Mouse (Mus musculus) spleen, adult 2 months (tissue): Measurements from ENCODE around the gene Slc1a3. TPM values are rescaled to one million over a fixed set of nuclear protein-coding genes. Genes with fewer than 3 reads are reported as not detected.

Experiments
- DNase-seq, 2 experiments: peaks; one replicate each; pipeline versions ENCODE4 v3.0.0 to v3.0.0-alpha.2; 2012 to 2021; ENCODE audit warnings: low spot score in 2 of 2, low read depth in 1 of 2
- H3K27ac ChIP-seq: fragments of 200-500 bp; 2 replicates; pipeline ENCODE4 v1.5.1; 2012; ENCODE audit warnings: low read length, inconsistent platforms; ENCODE audit not compliant: insufficient read depth
- H3K27me3 ChIP-seq: fragments of 200-500 bp; 2 replicates; pipeline ENCODE4 v1.6.1; 2012; ENCODE audit warnings: mild to moderate bottlenecking, moderate library complexity, low read length, inconsistent platforms; ENCODE audit not compliant: control insufficient read depth, insufficient read depth
- H3K36me3 ChIP-seq: fragments of 200-500 bp; 2 replicates; pipeline ENCODE4 v1.6.1; 2012; ENCODE audit warnings: mild to moderate bottlenecking, low read length, inconsistent platforms; ENCODE audit not compliant: control insufficient read depth, insufficient read depth
- H3K4me1 ChIP-seq: fragments of 200-500 bp; 2 replicates; pipeline ENCODE4 v1.6.1; 2011; ENCODE audit warnings: inconsistent platforms; ENCODE audit not compliant: control insufficient read depth, insufficient read depth, insufficient read length
- H3K4me3 ChIP-seq: fragments of 200-500 bp; 2 replicates; pipeline ENCODE4 v1.5.1; 2011; ENCODE audit warnings: mild to moderate bottlenecking, inconsistent platforms; ENCODE audit not compliant: insufficient read depth, insufficient read length; ENCODE audit errors: extremely low read depth
- CTCF ChIP-seq: fragments of 200-500 bp; IDR thresholded peaks from 2 replicates; pipeline ENCODE4 v1.5.1; 2011; ENCODE audit warnings: mild to moderate bottlenecking, inconsistent platforms; ENCODE audit not compliant: insufficient read depth, insufficient read length, insufficient replicate concordance; ENCODE audit errors: extremely low read depth
- POLR2A ChIP-seq: fragments of 200-500 bp; IDR thresholded peaks from 2 replicates; pipeline ENCODE4 v1.6.1; 2011; ENCODE audit warnings: low read depth, low read length, inconsistent platforms
- WGBS: fragments of 180-500 bp; shearing (Covaris S2); methylation state at CpG from one replicate; pipeline ENCODE4 v1.1.7; 2018; 5-methylcytosine and 5-hydroxymethylcytosine counted together
- polyA plus RNA-seq: library from polyadenylated mRNA; depleted of rRNA; stranded (reverse); fragments of >200 nt; gene quantifications from 2 replicates; pipeline ENCODE4 v1.2.3, GENCODE M21; 2012; rRNA removed

Gene Slc1a3
- polyA plus RNA-seq, 1 experiment, result 8.5 TPM

GRCm38 (mm10) chr15:8596375-8596900 is 114.1 kb downstream of the Slc1a3 start:
- Histone ChIP-seq H3K4me1 (no peaks in the 10 kb centered on the region), H3K36me3 (no peaks in the 10 kb centered on the region), H3K27me3 (no peaks in the 10 kb centered on the region; the same call in 1 of the 2 replicates), H3K4me3 (no peak overlapping the region), H3K27ac (no peak overlapping the region)
- TF ChIP-seq POLR2A (no peak), CTCF (no peak)
- WGBS, result 91% methylated on average over 8 of the region's 8 CpGs
- no peak for DNase-seq

DNA sequence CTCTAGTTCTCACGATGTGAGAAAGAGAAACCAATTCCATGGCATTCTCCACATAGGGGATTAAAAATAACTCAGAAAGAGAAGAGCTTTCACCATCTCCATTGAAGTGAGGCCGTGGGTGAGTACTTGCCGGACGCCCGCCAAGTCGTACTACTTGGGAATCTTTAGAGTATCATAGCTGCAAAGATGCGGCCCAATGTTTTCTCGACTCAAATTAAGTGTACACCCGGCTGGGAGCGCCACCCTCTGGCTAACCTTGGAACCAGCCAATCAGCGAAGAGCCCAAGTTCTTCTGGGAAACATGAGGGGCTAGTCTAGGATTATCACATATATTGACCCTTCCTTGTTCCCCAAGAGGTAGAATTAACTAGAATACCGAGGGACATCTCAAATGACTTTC is 115.3 kb downstream of the Slc1a3 start:
- Histone ChIP-seq H3K36me3 (no peaks in the 10 kb centered on the region), H3K27me3 (no peaks in the 10 kb centered on the region), H3K27ac (no peak overlapping the region), H3K4me3 (no peak overlapping the region), H3K4me1 (no peaks in the 10 kb centered on the region)
- no peak for TF ChIP-seq CTCF
- TF ChIP-seq POLR2A, result no peak
- DNase-seq, result no peak
- WGBS, result 86% methylated on average over 12 of the region's 12 CpGs

DNA sequence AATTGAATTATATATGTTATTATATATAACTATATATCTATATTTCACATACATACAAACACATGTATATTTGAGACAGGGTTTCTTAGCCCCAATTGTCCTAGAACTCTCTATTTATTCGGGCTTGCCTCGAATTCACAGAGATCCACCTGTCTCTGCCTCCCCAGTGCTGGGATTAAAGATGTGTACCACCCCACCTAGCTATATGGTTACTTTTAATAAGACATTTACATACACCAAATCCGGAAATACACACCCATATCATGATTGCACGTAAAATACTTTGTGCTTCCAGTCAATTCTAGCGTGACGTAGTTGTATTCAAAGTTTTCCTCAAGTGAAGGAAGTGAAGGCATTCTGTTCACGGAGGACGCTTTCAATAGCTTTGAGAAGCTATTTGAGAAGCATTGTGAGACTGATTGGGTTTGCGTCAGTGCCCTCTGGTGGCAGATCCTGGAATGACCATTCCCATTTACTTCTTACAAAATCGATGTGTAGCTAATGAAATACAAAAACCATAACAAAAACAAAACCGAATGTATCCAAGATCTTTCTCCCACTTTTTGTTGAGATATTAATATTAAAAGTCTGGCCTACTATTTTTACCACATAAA is 121.0 kb downstream of the Slc1a3 start:
- no peak for TF ChIP-seq POLR2A
- TF ChIP-seq CTCF, result peak; percentile 73; the same call in 1 of the 2 replicates
- H3K4me3 ChIP-seq, result no peak overlapping the region
- DNase-seq, result peak; percentile 64 to 70
- H3K36me3 ChIP-seq, result no peaks in the 10 kb centered on the region
- 13% methylated on average over 11 of the region's 11 CpGs for WGBS
- H3K27ac ChIP-seq, result no peak overlapping the region
- no peaks in the 10 kb centered on the region for H3K27me3 ChIP-seq
- H3K4me1 ChIP-seq, result no peaks in the 10 kb centered on the region

- WGBS, result 64% methylated on average over 5 of the region's 5 CpGs
- Histone ChIP-seq H3K36me3 (no peaks in the 10 kb centered on the region), H3K27ac (no peak overlapping the region), H3K4me3 (no peak overlapping the region), H3K4me1 (no peaks in the 10 kb centered on the region), H3K27me3 (no peaks in the 10 kb centered on the region)
- TF ChIP-seq CTCF, result no peak
- TF ChIP-seq POLR2A, result no peak
- DNase-seq, result no peak
Measured at GRCm38 (mm10) chr15:8588065-8588464, 122.5 kb downstream of the Slc1a3 start.

- no peaks in the 10 kb centered on the region for H3K27me3 ChIP-seq
- H3K27ac ChIP-seq, result no peak overlapping the region
- no peaks in the 10 kb centered on the region for H3K4me1 ChIP-seq
- TF ChIP-seq CTCF, result no peak
- TF ChIP-seq POLR2A, result no peak
- no peaks in the 10 kb centered on the region for H3K36me3 ChIP-seq
- no peak for DNase-seq
- H3K4me3 ChIP-seq, result no peak overlapping the region
- 91% methylated on average over 9 of the region's 9 CpGs for WGBS
Measured at GRCm38 (mm10) chr15:8586822-8587281, 123.7 kb downstream of the Slc1a3 start.

Other genes starting within 250 kb of the Slc1a3 start
- not detected in 2 replicates for gene Gm2310, start 190.8 kb downstream of the Slc1a3 start, polyA plus RNA-seq